Mouse (Mus musculus) c-Kit-positive CD71-positive TER-119-negative erythroid progenitor cells, embryonic 14.5 days (primary cell): ENCODE measurements at regions not wholly inside any gene's neighbourhood (a gene's known extent, or its start where the extent isn't known, plus 50 kb on each side); places are given as distances from the start of the nearest gene placed in this dataset.

Source experiments
- DNase-seq: peaks from one replicate; pipeline ENCODE4 v3.0.0-alpha.2; 2013; ENCODE audit warnings: low read depth

DNA sequence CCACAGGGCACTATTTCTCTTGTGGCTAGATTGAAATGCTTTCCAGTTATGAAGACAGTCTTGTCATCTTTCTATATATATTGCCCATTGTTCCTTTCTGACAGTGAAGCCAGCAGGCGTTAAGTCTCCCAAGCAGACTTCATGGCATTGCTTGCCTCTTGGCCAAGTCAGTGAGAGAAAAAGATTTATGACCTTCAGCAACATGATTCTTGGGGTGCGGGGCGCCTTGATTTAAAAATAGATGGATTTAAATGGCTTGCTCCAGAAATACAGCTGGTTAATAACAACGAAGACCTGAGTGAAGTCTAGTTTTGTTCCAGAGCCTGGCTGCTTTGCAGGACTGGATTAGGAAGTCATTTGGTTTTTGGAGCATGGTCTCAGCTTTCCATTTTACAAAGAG lies 475.2 kb upstream of the Gm26657 start:
- DNase-seq: no peak

GRCm38 (mm10) chr4:56263822-56264221 lies 476.0 kb upstream of the Gm26657 start:
- DNase-seq: no peak

GRCm38 (mm10) chr4:56262589-56262988 lies 477.3 kb upstream of the Gm26657 start:
- no peak for DNase-seq

DNA sequence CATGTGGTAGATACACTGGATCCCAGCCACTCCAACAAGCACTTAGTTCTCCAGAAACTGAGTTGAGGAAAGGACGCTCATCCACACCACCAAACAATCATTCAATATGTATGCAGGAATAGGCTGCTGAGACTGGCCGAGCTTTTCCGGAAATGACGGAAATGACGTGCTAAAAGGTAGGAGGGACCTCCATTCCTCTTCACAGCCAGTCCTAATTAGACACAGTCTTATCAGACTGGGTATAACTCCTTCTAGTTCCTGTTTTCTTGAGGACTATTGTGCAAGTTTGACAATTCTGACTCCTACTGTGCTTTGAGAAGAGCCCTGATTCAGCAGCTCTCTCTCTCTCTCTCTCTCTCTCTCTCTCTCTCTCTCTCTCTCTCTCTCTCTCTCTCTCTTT lies 477.9 kb upstream of the Gm26657 start:
- DNase-seq: no peak

DNA sequence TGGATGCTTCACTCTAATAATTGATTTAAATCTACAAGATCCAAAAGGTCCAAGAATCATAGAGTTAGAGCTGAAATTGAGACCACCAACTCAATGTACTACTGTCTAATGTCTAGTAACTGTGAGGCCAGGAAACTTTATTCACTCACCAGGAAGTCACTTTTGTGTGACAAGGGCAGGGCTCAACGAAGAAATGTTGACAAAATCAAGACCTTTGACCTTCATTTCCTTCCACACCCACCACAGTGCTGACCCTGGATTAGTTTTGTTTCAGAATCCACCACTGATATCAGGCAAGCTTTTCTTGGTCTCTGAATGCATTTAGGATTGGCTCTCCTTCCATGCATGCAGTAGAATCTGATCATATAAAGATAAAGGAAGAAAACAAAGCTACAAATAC lies 487.5 kb upstream of the Gm26657 start:
- DNase-seq: no peak

- DNase-seq: no peak
These were observed 488.1 kb upstream of the Gm26657 start for GRCm38 (mm10) chr4:56251766-56252165.

DNA sequence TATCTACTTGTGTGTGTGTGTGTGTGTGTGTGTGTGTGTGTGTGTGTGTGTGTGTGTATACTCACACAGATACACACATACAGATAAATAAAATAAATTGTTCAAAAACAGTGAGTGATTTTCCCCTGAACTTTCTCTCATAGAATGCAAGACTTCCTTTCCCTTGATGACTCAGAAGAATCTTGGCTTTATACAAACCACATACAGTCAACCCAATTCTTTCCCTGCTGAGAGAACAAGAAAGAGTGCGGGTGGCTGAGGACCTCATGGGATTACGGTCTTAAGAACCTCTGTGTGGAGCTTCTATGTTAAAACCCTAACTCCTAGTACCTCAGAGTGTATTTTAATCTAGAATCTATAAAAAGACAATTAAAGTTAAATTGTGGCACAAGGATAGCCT lies 489.3 kb upstream of the Gm26657 start:
- DNase-seq: no peak

DNA sequence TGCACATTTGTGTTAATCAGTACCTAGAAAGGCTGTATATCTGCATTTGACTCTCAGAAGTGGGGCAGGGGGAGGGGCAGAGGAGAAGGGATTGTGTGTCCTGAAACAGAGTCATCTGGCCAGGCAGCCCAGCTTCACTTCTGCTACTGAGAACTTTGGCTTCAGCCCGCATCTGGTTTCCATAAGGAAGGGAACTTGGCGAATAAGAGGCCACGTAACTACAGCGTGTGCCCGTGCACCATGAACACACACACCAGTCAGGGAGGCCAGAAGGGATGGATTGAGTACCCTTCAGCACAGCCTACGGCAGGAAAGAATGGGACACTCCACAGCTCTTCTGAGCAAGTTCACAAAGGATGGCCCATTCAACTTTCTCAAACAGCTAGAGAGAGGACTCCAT lies 496.0 kb upstream of the Gm26657 start:
- no peak for DNase-seq

- no peak for DNase-seq
These were observed 501.1 kb upstream of the Gm26657 start for GRCm38 (mm10) chr4:56238496-56239488.

DNA sequence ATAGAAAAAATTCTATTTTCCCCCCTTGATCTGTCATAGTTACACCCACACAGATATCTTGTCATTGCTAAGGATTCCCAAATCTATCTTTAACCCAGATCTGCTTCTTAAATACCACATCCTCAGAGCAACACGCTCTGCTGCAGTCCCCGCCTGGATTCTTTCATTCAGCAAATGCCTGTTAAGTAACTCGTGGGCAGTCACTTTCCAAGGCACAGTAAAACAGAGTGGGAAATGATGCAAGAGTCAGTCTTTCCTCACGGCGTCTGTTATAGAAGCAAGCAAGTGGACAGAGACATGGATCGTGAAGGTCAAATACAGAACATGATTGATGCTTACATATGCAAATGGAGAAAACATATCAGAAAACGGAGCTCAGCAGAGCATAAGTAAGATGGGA lies 508.5 kb upstream of the Gm26657 start:
- DNase-seq: no peak

DNA sequence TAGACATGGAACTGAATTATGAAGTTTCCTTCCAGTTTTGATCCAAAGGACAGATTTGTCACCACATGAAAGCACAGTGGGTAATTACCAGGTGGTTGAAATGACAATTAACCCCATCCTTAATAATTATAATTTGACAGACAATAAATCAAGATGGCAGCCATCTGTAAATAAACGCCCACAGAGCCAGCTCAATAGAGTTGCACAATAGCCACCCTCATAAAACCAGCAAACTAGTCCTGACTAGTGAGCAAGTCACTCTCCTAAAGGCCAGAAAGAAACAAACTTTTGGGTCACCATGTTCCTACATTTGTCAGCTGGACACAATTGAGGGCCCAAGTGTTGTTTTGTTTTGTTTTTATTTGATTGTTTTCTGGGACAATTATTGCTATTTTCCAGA lies 509.4 kb upstream of the Gm26657 start:
- DNase-seq: no peak

DNA sequence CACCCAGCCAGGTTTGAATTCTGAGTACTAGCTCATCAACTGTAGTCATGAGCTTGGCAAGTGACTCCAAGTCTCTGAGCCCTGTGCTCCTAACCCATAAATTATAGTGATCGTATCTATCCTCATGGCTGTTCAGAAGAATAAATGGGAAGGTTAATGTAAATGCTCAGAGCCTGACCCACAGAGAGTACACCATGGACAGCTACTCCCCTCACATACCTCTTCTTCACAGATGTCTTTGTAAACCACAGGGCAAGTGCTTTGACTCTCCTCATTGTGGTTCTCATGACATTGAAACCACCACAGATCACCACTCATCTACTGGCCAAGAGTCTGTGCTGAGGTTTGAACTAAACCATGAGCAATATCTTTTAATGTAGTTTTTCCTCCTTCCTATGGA lies 513.4 kb upstream of the Gm26657 start:
- DNase-seq: no peak

GRCm38 (mm10) chr4:56224542-56224941 lies 515.3 kb upstream of the Gm26657 start:
- DNase-seq: no peak

DNA sequence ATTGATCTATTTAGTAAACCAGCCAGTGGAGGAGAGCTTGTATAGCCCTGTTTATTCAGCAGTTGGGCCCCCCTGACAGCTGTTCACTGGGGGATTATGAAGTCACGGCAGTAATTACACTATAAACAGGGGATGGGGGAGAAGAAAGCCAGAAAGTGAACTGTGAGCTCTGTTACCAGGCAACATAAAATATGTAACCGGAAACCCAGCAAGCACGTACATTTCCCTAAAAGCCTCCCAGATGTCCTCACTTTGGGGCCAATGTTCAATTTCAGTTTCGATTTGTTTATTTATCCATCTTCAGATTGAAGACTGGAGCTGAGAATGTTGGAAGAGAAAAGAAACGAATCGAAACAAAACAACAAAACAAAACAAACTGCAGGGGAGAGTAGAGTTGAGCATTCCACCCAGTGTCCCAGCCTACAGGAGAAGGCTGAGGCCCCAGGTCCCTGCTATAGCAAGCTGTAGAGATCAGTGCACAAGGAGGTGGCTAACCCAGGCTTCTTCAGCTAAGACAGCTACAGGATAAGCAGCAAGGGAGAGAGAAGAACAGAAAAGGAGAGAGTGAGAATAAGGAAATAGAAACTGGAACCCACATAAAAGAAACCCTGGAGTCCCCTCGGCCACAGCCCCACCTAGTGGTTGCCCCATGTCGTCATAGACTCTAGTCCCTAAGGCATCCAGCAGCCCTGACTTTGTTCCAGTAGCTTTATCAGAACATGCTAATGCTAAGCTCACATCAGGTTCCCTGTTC lies 517.7 kb upstream of the Gm26657 start:
- no peak for DNase-seq

GRCm38 (mm10) chr4:56220531-56220930 lies 519.3 kb upstream of the Gm26657 start:
- DNase-seq: no peak

DNA sequence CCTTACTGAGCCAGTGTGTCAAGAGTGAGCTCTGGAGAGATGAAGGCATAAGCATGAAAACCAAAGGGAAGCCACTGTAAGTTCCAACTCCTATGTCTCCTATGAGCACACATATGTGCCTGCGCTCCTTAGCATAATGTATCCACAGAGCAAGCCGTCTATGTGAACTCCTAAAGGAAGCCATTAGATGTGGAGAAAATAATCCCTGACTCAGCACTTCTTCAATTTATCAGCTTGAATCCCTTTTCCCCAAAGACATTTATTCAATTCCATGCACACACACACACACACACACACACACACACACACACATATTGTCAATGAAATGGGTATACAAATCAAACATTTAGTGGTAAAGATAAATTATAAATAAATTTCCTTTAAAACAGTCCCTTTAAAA lies 530.4 kb upstream of the Gm26657 start:
- no peak for DNase-seq

GRCm38 (mm10) chr4:56207726-56208125 lies 532.1 kb upstream of the Gm26657 start:
- no peak for DNase-seq

DNA sequence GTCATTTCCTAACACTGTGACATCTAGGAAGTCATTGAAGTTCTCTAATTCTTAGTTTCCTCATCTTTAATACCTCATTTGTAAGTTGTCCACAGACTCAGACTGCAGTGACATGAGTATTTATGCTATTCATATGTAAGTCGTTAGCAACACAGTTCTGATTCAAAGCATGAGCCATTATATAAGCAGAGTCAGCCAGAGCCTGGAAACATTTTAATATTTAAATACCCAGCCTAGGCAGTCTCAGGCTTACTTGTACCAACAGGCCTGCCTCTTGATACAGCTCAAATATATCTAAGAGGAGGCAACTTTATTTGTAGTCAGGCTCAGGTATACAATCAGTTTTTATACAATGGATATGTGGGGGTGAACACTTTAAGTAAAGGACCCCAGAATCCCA lies 534.8 kb upstream of the Gm26657 start:
- DNase-seq: no peak

- DNase-seq: no peak
These were observed 546.5 kb upstream of the Gm26657 start for GRCm38 (mm10) chr4:56193365-56193764.

DNA sequence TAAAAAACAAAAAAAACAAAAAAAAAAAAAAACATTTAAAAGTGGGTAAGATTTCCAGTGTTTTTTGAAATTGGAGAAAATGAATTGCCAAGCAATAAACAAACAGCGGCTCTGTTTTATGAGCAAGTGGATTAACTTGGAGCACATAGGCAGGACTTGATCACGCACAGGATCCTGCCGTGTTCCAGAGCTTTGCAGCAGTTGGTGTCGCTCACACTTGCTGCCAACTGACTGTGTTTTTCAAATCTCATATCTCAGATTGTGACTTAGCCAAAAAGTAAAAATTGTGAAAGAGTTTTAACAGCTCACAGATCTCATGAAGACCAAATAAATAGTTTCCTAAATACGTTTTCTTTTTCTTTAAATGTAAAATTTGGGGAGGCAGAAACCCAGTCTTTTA lies 547.4 kb upstream of the Gm26657 start:
- no peak for DNase-seq

GRCm38 (mm10) chr4:56179566-56179965 lies 560.3 kb upstream of the Gm26657 start:
- DNase-seq: no peak

GRCm38 (mm10) chr4:56178844-56179481 lies 560.9 kb upstream of the Gm26657 start:
- no peak for DNase-seq

- no peak for DNase-seq
These were observed 578.6 kb upstream of the Gm26657 start for GRCm38 (mm10) chr4:56161257-56161594.
